Mouse (Mus musculus) thymus, adult 2 months (tissue): ENCODE data around the gene Ripk4.

Experiments
- CTCF ChIP-seq: fragments of 200-500 bp; IDR thresholded peaks from 2 replicates; pipeline ENCODE4 v1.5.1; 2012; ENCODE audit warnings: mild to moderate bottlenecking, control low read depth, low read length, moderate library complexity, borderline replicate concordance; ENCODE audit not compliant: control insufficient read depth, poor library complexity, insufficient read depth; ENCODE audit errors: extremely low read depth
- POLR2A ChIP-seq: fragments of 200-500 bp; IDR thresholded peaks from 2 replicates; pipeline ENCODE4 v1.6.1; 2012; ENCODE audit warnings: mild to moderate bottlenecking, low read length, control low read depth, moderate library complexity; ENCODE audit not compliant: control insufficient read depth, poor library complexity, insufficient read depth; ENCODE audit errors: extremely low read depth

- TF ChIP-seq POLR2A (no peak), CTCF (no peak)
These were observed 65.8 kb downstream of the Ripk4 start for GRCm38 (mm10) chr16:97697769-97698168.
